Mouse (Mus musculus) kidney, embryonic 15.5 days (tissue): ENCODE results near the gene Cyp4b1. TPM values are rescaled to one million over a fixed set of nuclear protein-coding genes. Genes with fewer than 3 reads are reported as not detected.
"Not testable (repeated sequence)": the region's sequence is repeated elsewhere in the genome, so short reads cannot be mapped to it uniquely, and the experiment has no call there.

Source experiments
- ATAC-seq: fragments of 200-750 bp; cut with Nextera tagmentation; replicated peaks from 2 replicates; pipeline ENCODE4 v1.8.0; 2017; ENCODE audit warnings: moderate TSS enrichment; ENCODE audit not compliant: low FRiP score
- H3K27ac ChIP-seq: fragments of 300-500 bp; sonication (generic); 2 replicates; pipeline ENCODE4 v1.5.1; 2015; ENCODE audit warnings: mild to moderate bottlenecking, inconsistent platforms
- H3K27me3 ChIP-seq: fragments of 300-500 bp; sonication (generic); 2 replicates; pipeline ENCODE4 v1.6.1; 2015; ENCODE audit warnings: inconsistent platforms
- H3K36me3 ChIP-seq: fragments of 300-500 bp; sonication (generic); 2 replicates; pipeline ENCODE4 v1.6.1; 2015; ENCODE audit warnings: inconsistent platforms
- H3K4me1 ChIP-seq: fragments of 300-500 bp; sonication (generic); 2 replicates; pipeline ENCODE4 v1.6.1; 2015; ENCODE audit warnings: inconsistent platforms
- H3K4me2 ChIP-seq: fragments of 300-500 bp; sonication (generic); 2 replicates; pipeline ENCODE4 v1.6.1; 2015; ENCODE audit warnings: moderate library complexity, mild to moderate bottlenecking, inconsistent platforms
- H3K4me3 ChIP-seq: fragments of 300-500 bp; sonication (generic); replicated peaks from 2 replicates; pipeline ENCODE4 v1.5.1; 2015; ENCODE audit warnings: mild to moderate bottlenecking, inconsistent platforms
- H3K9ac ChIP-seq: fragments of 300-500 bp; sonication (generic); 2 replicates; pipeline ENCODE4 v1.6.1; 2015; ENCODE audit warnings: mild to moderate bottlenecking, inconsistent platforms
- H3K9me3 ChIP-seq: fragments of 300-500 bp; sonication (generic); replicated peaks from 2 replicates; pipeline ENCODE4 v1.6.1; 2016; ENCODE audit warnings: inconsistent platforms
- WGBS: fragments of 180-500 bp; shearing (Covaris S2); methylation state at CpG from one replicate; pipeline ENCODE4 v1.1.7; 2015; ENCODE audit warnings: mixed read lengths; 5-methylcytosine and 5-hydroxymethylcytosine counted together
- polyA plus RNA-seq: library from polyadenylated mRNA; unstranded; fragments of >200 nt; fragmentation: Nextera tagmentation; extraction: Ambion mirVana; gene quantifications from 2 replicates; pipeline ENCODE4 v1.2.1, GENCODE M21; 2015

Cyp4b1 gene
- polyA plus RNA-seq = 5.6 and 6.2 TPM in 2 replicates

GRCm38 (mm10) chr4:115647580-115647979 lies at the start of gene Cyp4b1:
Cyp4b1 (minus strand) TSS chr4:115647723.
- no peak within 1 kb of the TSS for H3K9ac ChIP-seq
- no peak for ATAC-seq
- no peaks in the 10 kb centered on the region for H3K27me3 ChIP-seq
- no peak within 1 kb of the TSS for H3K4me3 ChIP-seq
- no peaks in the 10 kb centered on the region for H3K4me1 ChIP-seq
- no peaks in the 10 kb centered on the region for H3K9me3 ChIP-seq
- H3K36me3 ChIP-seq = no peaks in the 10 kb centered on the region
- no peak within 1 kb of the TSS for H3K27ac ChIP-seq
- WGBS = 80% methylated on average over 9 of the region's 9 CpGs
- no peak within 1 kb of the TSS for H3K4me2 ChIP-seq

GRCm38 (mm10) chr4:115686299-115686698 lies 38.8 kb upstream of the Cyp4b1 start:
- ATAC-seq = no peak
- Histone ChIP-seq H3K4me2 (no peak overlapping the region), H3K4me3 (no peak overlapping the region), H3K27me3 (no peaks in the 10 kb centered on the region), H3K4me1 (no peaks in the 10 kb centered on the region), H3K9me3 (no peaks in the 10 kb centered on the region), H3K36me3 (no peaks in the 10 kb centered on the region), H3K9ac (no peak overlapping the region), H3K27ac (no peak overlapping the region)
- WGBS = 72% methylated on average over 4 of the region's 4 CpGs

DNA sequence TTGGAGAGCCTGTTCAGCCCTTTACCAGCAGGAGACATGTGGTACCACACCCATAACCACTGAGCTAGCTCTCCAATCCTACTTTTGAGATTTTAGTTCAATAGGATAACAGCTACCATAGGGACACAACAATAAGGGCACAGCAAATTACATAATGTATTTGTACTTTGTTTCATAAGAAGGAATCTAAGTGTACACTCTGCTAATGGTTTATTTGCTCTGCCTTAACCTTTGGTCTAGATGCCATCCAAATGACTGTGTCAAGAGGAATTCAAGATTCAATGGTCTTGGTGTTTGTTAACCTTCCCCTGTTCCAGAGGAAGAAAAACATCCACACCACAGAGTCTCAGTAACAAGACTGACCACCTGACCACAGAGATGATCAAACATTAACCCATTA lies 11.7 kb upstream of the Cyp4b1 start:
- Histone ChIP-seq H3K9ac (no peak overlapping the region), H3K27ac (no peak overlapping the region), H3K36me3 (no peaks in the 10 kb centered on the region), H3K9me3 (no peaks in the 10 kb centered on the region), H3K4me3 (no peak overlapping the region), H3K4me1 (peaks cover 10% of the 10 kb centered on the region), H3K4me2 (no peak overlapping the region), H3K27me3 (no peaks in the 10 kb centered on the region)
- no peak for ATAC-seq

DNA sequence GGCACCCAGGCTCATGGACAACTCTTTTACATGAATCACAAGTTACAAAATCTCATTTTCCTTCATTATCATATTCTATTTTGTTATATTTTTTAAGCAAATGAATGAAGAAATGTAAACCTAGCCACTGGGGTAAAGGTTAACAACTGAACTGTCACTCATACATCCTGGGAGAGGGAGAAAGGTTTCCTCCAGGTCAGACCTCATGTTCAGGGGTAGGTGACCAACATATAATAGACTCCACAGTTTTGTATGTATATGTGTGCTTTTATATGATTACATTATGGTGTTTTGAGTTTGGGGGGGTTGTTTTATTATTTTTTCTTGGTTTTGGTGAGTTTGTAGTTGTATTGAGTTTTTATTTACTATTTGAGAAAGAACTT lies 10.3 kb upstream of the Cyp4b1 start:
- H3K4me3 ChIP-seq = peak overlapping the region; percentile 48; the same call in 1 of the 2 replicates
- no peak overlapping the region for H3K27ac ChIP-seq
- no peaks in the 10 kb centered on the region for H3K36me3 ChIP-seq
- H3K9ac ChIP-seq = no peak overlapping the region
- peak; percentile 40; the same call in 1 of the 2 replicates for ATAC-seq
- H3K4me1 ChIP-seq = peaks cover 10% of the 10 kb centered on the region
- H3K9me3 ChIP-seq = no peaks in the 10 kb centered on the region
- no peaks in the 10 kb centered on the region for H3K27me3 ChIP-seq
- peak overlapping the region; percentile 96; the same call in 1 of the 2 replicates for H3K4me2 ChIP-seq

- WGBS = 2% methylated on average over 34 of the region's 34 CpGs
- peak; percentile 92 for ATAC-seq
- Histone ChIP-seq H3K4me2 (peak overlapping the region; percentile 96), H3K27ac (peak overlapping the region; percentile 32; the same call in 1 of the 2 replicates), H3K36me3 (no peaks in the 10 kb centered on the region), H3K4me3 (peak overlapping the region; percentile 48), H3K4me1 (peaks cover 10% of the 10 kb centered on the region), H3K9me3 (no peaks in the 10 kb centered on the region), H3K27me3 (no peaks in the 10 kb centered on the region), H3K9ac (peak overlapping the region; percentile 45)
Observed at GRCm38 (mm10) chr4:115657104-115657866, 9.8 kb upstream of the Cyp4b1 start.

- peaks cover 10% of the 10 kb centered on the region for H3K4me1 ChIP-seq
- not testable (repeated sequence) for H3K36me3 ChIP-seq, H3K4me2 ChIP-seq, H3K9me3 ChIP-seq, H3K4me3 ChIP-seq, ATAC-seq, H3K27ac ChIP-seq, H3K27me3 ChIP-seq, H3K9ac ChIP-seq
- WGBS = 93% methylated on average over 1 of the region's 1 CpGs
Observed at GRCm38 (mm10) chr4:115656535-115656922, 9.0 kb upstream of the Cyp4b1 start.

DNA sequence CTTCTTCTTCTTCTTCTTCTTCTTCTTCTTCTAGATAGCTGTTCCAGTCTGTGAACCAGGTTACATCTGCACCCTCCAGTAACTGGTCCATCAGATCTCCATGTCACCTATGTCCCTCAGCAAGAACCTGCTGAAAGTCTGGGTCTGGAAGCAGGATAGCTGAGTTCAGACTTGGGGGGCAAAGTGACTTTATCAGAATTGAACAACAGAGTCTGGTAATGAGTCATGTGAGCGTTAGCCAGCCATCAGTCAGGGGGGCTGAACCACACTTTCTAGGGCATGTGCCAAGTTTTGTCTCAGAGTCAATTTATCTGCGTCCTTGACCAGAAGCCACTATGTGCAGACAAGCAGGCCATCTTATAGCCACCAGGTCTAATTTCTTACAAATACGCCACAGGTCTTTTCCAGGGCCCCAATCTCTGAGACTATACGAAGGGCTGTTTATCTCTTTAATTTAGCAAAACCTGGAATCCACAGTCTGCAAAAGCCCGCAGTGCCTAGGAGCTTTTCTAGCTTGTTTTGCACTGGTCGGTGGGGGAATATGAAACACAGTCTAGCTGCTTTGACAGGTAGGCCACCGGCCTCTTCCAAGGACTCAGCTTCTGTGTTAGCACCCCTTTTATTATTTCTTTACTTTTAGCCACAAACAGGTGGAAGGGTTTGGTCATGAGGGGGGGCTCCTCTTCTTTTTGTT lies 8.5 kb upstream of the Cyp4b1 start:
- H3K27me3 ChIP-seq, H3K9me3 ChIP-seq, H3K9ac ChIP-seq, H3K36me3 ChIP-seq, ATAC-seq, H3K4me2 ChIP-seq, H3K4me3 ChIP-seq, H3K27ac ChIP-seq: not testable (repeated sequence)
- WGBS = 86% methylated on average over 7 of the region's 7 CpGs
- peaks cover 10% of the 10 kb centered on the region for H3K4me1 ChIP-seq

- H3K27ac ChIP-seq = no peak overlapping the region
- WGBS = 87% methylated on average over 5 of the region's 5 CpGs
- no peak overlapping the region for H3K9ac ChIP-seq
- H3K4me3 ChIP-seq = no peak overlapping the region
- H3K4me1 ChIP-seq = no peaks in the 10 kb centered on the region
- no peaks in the 10 kb centered on the region for H3K27me3 ChIP-seq
- no peak overlapping the region for H3K4me2 ChIP-seq
- H3K36me3 ChIP-seq = no peaks in the 10 kb centered on the region
- ATAC-seq = no peak
- H3K9me3 ChIP-seq = no peaks in the 10 kb centered on the region
Observed at GRCm38 (mm10) chr4:115650866-115651265, 3.3 kb upstream of the Cyp4b1 start.

DNA sequence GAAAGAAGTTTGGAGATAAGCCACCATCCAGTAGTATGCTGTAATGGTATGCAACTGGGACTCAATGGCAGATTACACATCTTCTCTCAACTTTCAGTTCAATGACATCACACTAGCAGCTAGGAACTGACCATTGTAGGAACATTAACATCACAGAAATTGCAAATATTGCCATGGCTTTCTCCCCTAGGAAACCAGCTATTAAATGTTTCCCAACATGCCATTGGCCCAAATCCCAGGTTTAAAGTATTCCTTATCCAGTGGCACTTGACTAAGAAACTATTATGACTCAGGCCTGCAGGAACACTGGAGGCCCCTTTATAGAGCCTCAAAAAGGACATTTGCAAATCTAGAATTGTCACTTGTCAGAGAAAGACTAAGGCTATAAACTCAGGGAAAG lies 1.8 kb upstream of the Cyp4b1 start:
- no peak for ATAC-seq
- Histone ChIP-seq H3K9me3 (no peaks in the 10 kb centered on the region), H3K4me2 (no peak overlapping the region), H3K27ac (no peak overlapping the region), H3K4me3 (no peak overlapping the region), H3K4me1 (no peaks in the 10 kb centered on the region), H3K27me3 (no peaks in the 10 kb centered on the region), H3K36me3 (no peaks in the 10 kb centered on the region), H3K9ac (no peak overlapping the region)

DNA sequence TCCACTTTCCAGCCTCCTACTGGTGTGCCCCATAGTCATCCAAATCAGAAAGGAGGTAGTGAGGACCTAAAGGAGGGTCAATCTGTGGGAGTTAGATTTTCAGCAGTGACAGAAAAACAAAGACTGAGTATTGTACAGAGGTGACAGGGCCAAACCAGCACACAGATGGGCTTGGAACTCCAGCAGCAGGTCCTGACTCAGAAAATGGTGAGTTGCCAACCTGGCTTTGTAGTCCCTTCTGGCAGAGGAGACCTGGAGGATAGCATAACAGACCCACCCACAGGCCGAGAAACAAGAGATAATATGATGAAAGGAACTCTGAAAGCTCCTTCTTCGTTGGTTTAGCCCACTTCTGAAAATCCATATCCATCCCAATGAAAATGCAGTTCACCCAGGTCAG lies 1.2 kb upstream of the Cyp4b1 start:
- H3K27me3 ChIP-seq = no peaks in the 10 kb centered on the region
- no peak overlapping the region for H3K4me2 ChIP-seq
- WGBS = 67% methylated on average over 2 of the region's 2 CpGs
- ATAC-seq = no peak
- H3K27ac ChIP-seq = no peak overlapping the region
- no peaks in the 10 kb centered on the region for H3K36me3 ChIP-seq
- no peak overlapping the region for H3K9ac ChIP-seq
- no peak overlapping the region for H3K4me3 ChIP-seq
- no peaks in the 10 kb centered on the region for H3K9me3 ChIP-seq
- no peaks in the 10 kb centered on the region for H3K4me1 ChIP-seq

GRCm38 (mm10) chr4:115645371-115645770 lies 2.2 kb downstream of the Cyp4b1 start:
- Histone ChIP-seq H3K27ac (no peak overlapping the region), H3K9me3 (no peaks in the 10 kb centered on the region), H3K9ac (no peak overlapping the region), H3K4me2 (no peak overlapping the region), H3K36me3 (no peaks in the 10 kb centered on the region), H3K27me3 (no peaks in the 10 kb centered on the region), H3K4me1 (no peaks in the 10 kb centered on the region), H3K4me3 (no peak overlapping the region)
- no peak for ATAC-seq

GRCm38 (mm10) chr4:115642967-115643754 lies 4.4 kb downstream of the Cyp4b1 start:
- WGBS = 48% methylated on average over 5 of the region's 5 CpGs
- Histone ChIP-seq H3K4me3 (no peak overlapping the region), H3K4me2 (no peak overlapping the region), H3K4me1 (no peaks in the 10 kb centered on the region), H3K9ac (no peak overlapping the region), H3K27me3 (no peaks in the 10 kb centered on the region), H3K36me3 (no peaks in the 10 kb centered on the region), H3K9me3 (no peaks in the 10 kb centered on the region), H3K27ac (peak overlapping the region; percentile 7; the same call in 1 of the 2 replicates)
- peak; percentile 55; the same call in 1 of the 2 replicates for ATAC-seq
